Mouse (Mus musculus) cerebellum, postnatal 10 days (tissue): ENCODE measurements around the gene Scamp2.

Source experiments
- DNase-seq, 2 experiments: peaks; one replicate each; pipeline ENCODE4 v3.0.0; 2021; ENCODE audit warnings: mixed read lengths in 2 of 2

Scamp2 gene

DNA sequence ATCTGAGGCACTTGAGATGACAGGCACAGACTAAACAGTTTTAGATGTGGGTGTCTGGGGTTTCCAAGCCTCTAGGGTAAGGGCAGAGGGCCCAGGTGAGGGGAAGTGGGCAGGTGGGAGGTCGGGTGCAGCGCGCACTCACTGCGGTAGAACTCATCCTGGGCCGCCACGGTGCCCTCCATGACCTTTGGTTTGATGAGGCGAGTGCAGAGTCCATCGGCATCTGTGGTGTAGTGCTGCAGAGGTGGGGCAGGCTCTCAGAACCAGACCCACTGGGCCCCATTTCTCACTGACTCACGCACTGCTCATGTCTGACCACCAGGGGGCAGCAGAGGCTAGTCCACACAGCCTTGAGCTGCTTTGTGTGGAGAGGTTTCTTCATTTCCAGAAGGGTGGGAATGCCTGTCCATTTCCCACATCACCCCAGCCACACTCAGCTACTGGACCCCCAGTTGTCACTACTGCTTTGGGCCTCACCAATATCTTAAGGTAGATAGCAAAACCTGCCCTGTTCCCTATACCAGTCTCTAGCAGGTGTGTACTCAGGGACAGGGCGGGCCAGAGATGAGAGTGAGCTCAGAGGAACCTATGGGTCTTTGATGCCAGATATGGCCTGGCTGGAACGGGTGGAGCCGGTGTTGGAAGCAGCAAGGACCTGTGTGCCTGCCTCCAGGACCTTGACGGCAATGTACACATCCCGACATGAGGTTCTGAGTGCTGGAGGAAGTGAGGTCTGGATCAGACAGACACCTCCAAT, 68.6 kb downstream of the Scamp2 start:
- peak; percentile 90 to 94 for DNase-seq

DNA sequence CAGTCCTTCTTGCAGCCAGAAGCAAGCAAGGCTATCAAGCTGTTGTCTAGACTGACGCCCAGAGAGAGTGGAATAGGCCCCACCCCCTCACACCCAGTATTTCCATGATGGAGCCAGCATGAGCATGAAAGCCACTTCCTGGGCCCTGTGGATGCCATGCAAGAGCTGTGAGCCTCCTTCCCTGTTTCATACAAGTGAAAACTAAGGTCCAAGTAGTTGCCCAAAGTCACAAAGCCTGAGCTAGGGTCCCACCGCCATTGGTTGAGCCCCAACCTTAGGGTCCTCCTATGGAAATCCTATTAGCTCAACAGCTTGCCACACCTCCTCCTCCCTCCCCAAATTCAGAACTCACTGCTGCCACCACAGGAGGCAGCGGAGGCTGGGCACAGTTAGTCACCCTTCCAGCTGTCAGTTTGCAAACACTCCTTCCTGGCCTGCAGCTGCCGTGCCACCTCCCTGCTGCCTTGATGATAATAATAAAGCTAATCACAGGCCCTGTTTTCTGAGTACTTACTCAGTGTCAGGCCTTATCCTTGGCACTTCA, 72.8 kb downstream of the Scamp2 start:
- no peak for DNase-seq

DNA sequence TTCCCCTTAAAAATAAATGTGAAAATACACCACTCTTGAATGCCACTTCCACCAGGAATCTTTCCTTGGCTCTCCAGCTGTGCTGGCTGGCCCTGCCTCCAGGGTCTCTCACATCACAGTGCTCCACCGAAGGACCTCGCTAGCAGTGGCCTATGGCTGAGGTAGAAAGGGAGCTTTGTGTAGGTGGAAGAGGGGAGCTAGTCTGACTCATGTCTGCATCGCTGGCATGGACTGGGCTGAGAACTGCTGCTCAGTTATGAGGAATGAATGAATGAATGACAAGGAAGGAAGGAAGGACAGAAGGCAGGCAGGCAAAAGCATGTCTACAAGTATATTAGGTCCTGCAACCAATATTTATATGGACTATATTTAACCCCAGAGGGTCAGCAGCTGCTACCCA, 76.5 kb downstream of the Scamp2 start:
- DNase-seq = no peak

DNA sequence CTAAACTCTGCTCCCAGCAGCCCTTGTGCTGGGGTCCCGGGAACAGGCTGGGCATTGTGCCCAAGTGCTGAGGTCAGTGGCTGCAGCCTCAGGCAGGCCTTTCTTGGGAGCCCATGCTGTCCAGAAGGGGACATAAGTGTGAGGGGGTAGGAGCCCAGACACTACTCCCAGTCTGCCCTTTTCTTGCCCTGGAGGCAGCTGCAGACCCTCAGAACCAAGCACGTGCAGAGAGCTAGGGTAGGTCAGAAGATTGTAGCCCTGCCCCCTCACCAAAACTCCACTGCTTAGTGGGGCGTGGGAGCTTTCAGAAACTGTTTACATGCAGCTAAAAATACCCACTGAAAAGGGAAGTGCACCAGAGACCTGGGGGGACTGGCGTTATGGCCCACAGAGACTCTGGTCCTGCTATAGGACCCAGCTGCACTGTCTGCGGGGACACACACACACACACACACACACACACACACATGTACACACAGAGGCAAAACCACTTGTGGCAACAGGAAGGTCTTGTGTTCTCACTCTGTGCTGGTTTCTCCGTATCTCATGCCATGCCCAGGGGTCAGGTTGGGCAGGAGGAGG, 77.1 kb downstream of the Scamp2 start:
- peak; percentile 64 to 75 for DNase-seq
